In genomic region chr12:71995831-71996230, GRCm38 (mm10) we compare ENCODE assay signal across 24 mouse cellular contexts.
A peak's percentile ranks its signal among the peaks of the same experiment; 100 is the strongest.
DNase-seq lines count a peak whose midpoint lies in the region; ATAC-seq and TF ChIP-seq lines count a peak whose summit lies in the region.
"Had no signal": no experiment of that assay in that cellular context is flagged by ENCODE, and none has a peak within 500 bp of the region (broad histone marks: within the 10 kb centered on the region; RNA-seq: fewer than 3 reads in every experiment).

No protein-coding gene starts in this region.

- H3K9ac ChIP-seq in forebrain, postnatal 0 days: no peak overlapping the region
- H3K9ac ChIP-seq in heart, postnatal 0 days (replicated peaks; ENCODE audit: low read depth, low read length): no peak overlapping the region
- no peak overlapping the region for H3K9ac ChIP-seq in midbrain, embryonic 11.5 days (ENCODE audit: low read length)
- H3K9ac ChIP-seq in midbrain, embryonic 13.5 days (replicated peaks): no peak overlapping the region
- H3K9ac ChIP-seq: forebrain, embryonic 12.5 days; hindbrain, embryonic 13.5 days; limb, embryonic 15.5 days; liver, embryonic 14.5 days; lung, embryonic 14.5 days; midbrain, embryonic 15.5 days had no signal

- H3K27ac ChIP-seq in forebrain, postnatal 0 days (ENCODE audit: low read depth, low read length): no peak overlapping the region
- H3K27ac ChIP-seq in forebrain, embryonic 10.5 days: no peak overlapping the region
- 0 out of 2 replicates have a peak overlapping the region, but pooled peaks have one; percentile 4 for H3K27ac ChIP-seq in heart, postnatal 0 days (ENCODE audit: low read depth)
- H3K27ac ChIP-seq in midbrain, embryonic 11.5 days (ENCODE audit: low read depth, low read length): no peak overlapping the region
- no peak overlapping the region for H3K27ac ChIP-seq in midbrain, embryonic 13.5 days
- H3K27ac ChIP-seq: forebrain, embryonic 12.5 days; hindbrain, embryonic 13.5 days; limb, embryonic 15.5 days; liver, embryonic 14.5 days; midbrain, embryonic 15.5 days; stomach, postnatal 0 days had no signal

- no peaks in the 10 kb centered on the region for H3K9me3 ChIP-seq in forebrain, postnatal 0 days (ENCODE audit: low read length)
- no peaks in the 10 kb centered on the region for H3K9me3 ChIP-seq in forebrain, embryonic 10.5 days
- H3K9me3 ChIP-seq in heart, postnatal 0 days (replicated peaks; ENCODE audit: control insufficient read depth, low read length): no peaks in the 10 kb centered on the region
- no peaks in the 10 kb centered on the region for H3K9me3 ChIP-seq in midbrain, embryonic 11.5 days (ENCODE audit: control insufficient read depth, low read length)
- H3K9me3 ChIP-seq in midbrain, embryonic 13.5 days: no peaks in the 10 kb centered on the region
- H3K9me3 ChIP-seq: forebrain, embryonic 12.5 days; hindbrain, embryonic 13.5 days; limb, embryonic 15.5 days; midbrain, embryonic 15.5 days had no signal

- no peak for TF ChIP-seq CTCF in forebrain, postnatal 0 days (IDR thresholded peaks at IDR 0.05; ENCODE audit: low read depth)
- TF ChIP-seq CTCF in heart, postnatal 0 days (IDR thresholded peaks at IDR 0.05; ENCODE audit: low read depth): no peak

- 55% methylated on average over 8 of the region's 8 CpGs for WGBS in forebrain, postnatal 0 days
- 88% methylated on average over 8 of the region's 8 CpGs for WGBS in forebrain, embryonic 10.5 days
- WGBS in heart, postnatal 0 days: 83% methylated on average over 8 of the region's 8 CpGs
- 64% methylated on average over 8 of the region's 8 CpGs for WGBS in midbrain, embryonic 11.5 days
- 65% methylated on average over 8 of the region's 8 CpGs for WGBS in midbrain, embryonic 13.5 days

- DNase-seq in forebrain, postnatal 0 days: no peak
- no peak for DNase-seq in forebrain, embryonic 10.5 days (ENCODE audit: extremely low spot score, low spot score)
- DNase-seq in heart, postnatal 0 days (ENCODE audit: low spot score): no peak
- no peak for DNase-seq in heart, postnatal 4 days
- peak; percentile 39 for DNase-seq in midbrain, embryonic 11.5 days (ENCODE audit: low spot score, missing footprints)
- DNase-seq in urinary bladder, postnatal 10 days (ENCODE audit: low spot score): no peak
- DNase-seq: adrenal gland, postnatal 14 days; cerebellum, adult 9-10 months; heart, postnatal 10 days; kidney, adult 18-20 months; kidney, postnatal 4 days; lung, embryonic 14.5 days; thymus, adult 2 months; thymus, postnatal 4 days had no signal

- no peak overlapping the region for H3K4me2 ChIP-seq in forebrain, postnatal 0 days (ENCODE audit: low read depth)
- H3K4me2 ChIP-seq in heart, postnatal 0 days (ENCODE audit: low read depth, low read length): no peak overlapping the region
- H3K4me2 ChIP-seq in midbrain, embryonic 11.5 days: no peak overlapping the region
- H3K4me2 ChIP-seq in midbrain, embryonic 13.5 days (replicated peaks): no peak overlapping the region
- H3K4me2 ChIP-seq: forebrain, embryonic 12.5 days; heart, embryonic 11.5 days; hindbrain, embryonic 13.5 days; limb, embryonic 15.5 days; lung, embryonic 14.5 days; midbrain, embryonic 15.5 days had no signal

- TF ChIP-seq EP300 in heart, postnatal 0 days (IDR thresholded peaks at IDR 0.05; ENCODE audit: low read depth): no peak

- no peak overlapping the region for H3K4me3 ChIP-seq in forebrain, postnatal 0 days (ENCODE audit: low read depth, low read length)
- H3K4me3 ChIP-seq in forebrain, embryonic 10.5 days: no peak overlapping the region
- no peak overlapping the region for H3K4me3 ChIP-seq in heart, postnatal 0 days (ENCODE audit: low read depth, low read length)
- no peak overlapping the region for H3K4me3 ChIP-seq in midbrain, embryonic 11.5 days (ENCODE audit: low read depth, low read length)
- no peak overlapping the region for H3K4me3 ChIP-seq in midbrain, embryonic 13.5 days (replicated peaks)
- H3K4me3 ChIP-seq: forebrain, embryonic 12.5 days; hindbrain, embryonic 13.5 days; limb, embryonic 15.5 days; midbrain, embryonic 15.5 days had no signal

- H3K27me3 ChIP-seq in forebrain, postnatal 0 days (ENCODE audit: insufficient read depth, low read length): no peaks in the 10 kb centered on the region
- H3K27me3 ChIP-seq in forebrain, embryonic 10.5 days (ENCODE audit: poor library complexity, severe bottlenecking): no peaks in the 10 kb centered on the region
- no peaks in the 10 kb centered on the region for H3K27me3 ChIP-seq in heart, postnatal 0 days (ENCODE audit: control insufficient read depth, insufficient read depth, low read length)
- H3K27me3 ChIP-seq in midbrain, embryonic 11.5 days (ENCODE audit: control insufficient read depth, insufficient read depth, low read length): no peaks in the 10 kb centered on the region
- no peaks in the 10 kb centered on the region for H3K27me3 ChIP-seq in midbrain, embryonic 13.5 days
- H3K27me3 ChIP-seq: forebrain, embryonic 12.5 days; hindbrain, embryonic 13.5 days; limb, embryonic 15.5 days; midbrain, embryonic 15.5 days had no signal

- H3K36me3 ChIP-seq in forebrain, postnatal 0 days (ENCODE audit: insufficient read depth): peaks cover 27% of the 10 kb centered on the region
- peaks cover 35% of the 10 kb centered on the region for H3K36me3 ChIP-seq in forebrain, embryonic 10.5 days (replicated peaks)
- H3K36me3 ChIP-seq in heart, postnatal 0 days (replicated peaks; ENCODE audit: control insufficient read depth, insufficient read depth, low read length): peaks cover 37% of the 10 kb centered on the region
- peaks cover 6% of the 10 kb centered on the region; the same call in 1 of the 2 replicates for H3K36me3 ChIP-seq in midbrain, embryonic 11.5 days (ENCODE audit: control insufficient read depth, insufficient read depth, low read length)
- peaks cover 36% of the 10 kb centered on the region for H3K36me3 ChIP-seq in midbrain, embryonic 13.5 days

- peak; percentile 35; the same call in 1 of the 2 replicates for ATAC-seq in forebrain, postnatal 0 days
- no peak for ATAC-seq in heart, postnatal 0 days (ENCODE audit: insufficient read depth, low read depth)
- no peak for ATAC-seq in midbrain, embryonic 11.5 days (ENCODE audit: low FRiP score)
- ATAC-seq in midbrain, embryonic 13.5 days: no peak
- ATAC-seq: CD4-positive, CD25-positive, alpha-beta regulatory T cell, adult 4 months; inflammation-experienced regulatory T-cells, adult 6 months; midbrain, embryonic 15.5 days had no signal

- no peaks in the 10 kb centered on the region for H3K4me1 ChIP-seq in forebrain, postnatal 0 days (ENCODE audit: insufficient read depth)
- H3K4me1 ChIP-seq in forebrain, embryonic 10.5 days: peaks cover 8% of the 10 kb centered on the region
- H3K4me1 ChIP-seq in heart, postnatal 0 days (ENCODE audit: control insufficient read depth, insufficient read depth): peaks cover 19% of the 10 kb centered on the region
- H3K4me1 ChIP-seq in midbrain, embryonic 11.5 days (ENCODE audit: control insufficient read depth, insufficient read depth, low read length): no peaks in the 10 kb centered on the region
- 0 out of 2 replicates have a peak, but pooled peaks cover 4% of the 10 kb centered on the region for H3K4me1 ChIP-seq in midbrain, embryonic 13.5 days (replicated peaks)
- H3K4me1 ChIP-seq: forebrain, embryonic 12.5 days; hindbrain, embryonic 13.5 days; limb, embryonic 15.5 days; midbrain, embryonic 15.5 days had no signal
